Mouse (Mus musculus) heart, embryonic 15.5 days (tissue): ENCODE data around the gene Ntsr1. TPM values are rescaled to one million over a fixed set of nuclear protein-coding genes. Genes with fewer than 3 reads are reported as not detected.

Experiments
- ATAC-seq: fragments of 200-750 bp; cut with Nextera tagmentation; replicated peaks from 2 replicates; pipeline ENCODE4 v1.8.0; 2017; ENCODE audit warnings: low read depth, moderate TSS enrichment; ENCODE audit not compliant: insufficient number of reproducible peaks, insufficient read depth, low FRiP score
- H3K27ac ChIP-seq: fragments of 300-500 bp; sonication (generic); 2 replicates; pipeline ENCODE4 v1.5.1; 2015; ENCODE audit warnings: mild to moderate bottlenecking, inconsistent platforms
- H3K27me3 ChIP-seq: fragments of 300-500 bp; sonication (generic); 2 replicates; pipeline ENCODE4 v1.6.1; 2015; ENCODE audit warnings: inconsistent platforms
- H3K36me3 ChIP-seq: fragments of 300-500 bp; sonication (generic); 2 replicates; pipeline ENCODE4 v1.6.1; 2015; ENCODE audit warnings: mild to moderate bottlenecking, inconsistent platforms
- H3K4me1 ChIP-seq: fragments of 300-500 bp; sonication (generic); replicated peaks from 2 replicates; pipeline ENCODE4 v1.6.1; 2015; ENCODE audit warnings: inconsistent platforms
- H3K4me2 ChIP-seq: fragments of 300-500 bp; sonication (generic); 2 replicates; pipeline ENCODE4 v1.6.1; 2015; ENCODE audit warnings: inconsistent platforms, mild to moderate bottlenecking, moderate library complexity
- H3K4me3 ChIP-seq: fragments of 300-500 bp; sonication (generic); 2 replicates; pipeline ENCODE4 v1.5.1; 2015; ENCODE audit warnings: mild to moderate bottlenecking, inconsistent platforms
- H3K9ac ChIP-seq: fragments of 300-500 bp; sonication (generic); 2 replicates; pipeline ENCODE4 v1.6.1; 2015; ENCODE audit warnings: mild to moderate bottlenecking, inconsistent platforms
- H3K9me3 ChIP-seq: fragments of 300-500 bp; sonication (generic); replicated peaks from 2 replicates; pipeline ENCODE4 v1.6.1; 2016; ENCODE audit warnings: inconsistent platforms
- WGBS: fragments of 180-500 bp; shearing (Covaris S2); methylation state at CpG from one replicate; pipeline ENCODE4 v1.1.7; 2015; ENCODE audit warnings: mixed read lengths; 5-methylcytosine and 5-hydroxymethylcytosine counted together
- polyA plus RNA-seq: library from polyadenylated mRNA; unstranded; fragments of >200 nt; fragmentation: Nextera tagmentation; extraction: Ambion mirVana; gene quantifications from 2 replicates; pipeline ENCODE4 v1.2.1, GENCODE M21; 2015

The Ntsr1 gene
- polyA plus RNA-seq, 1 experiment from 2014 or later = 1.8 TPM

GRCm38 (mm10) chr2:180563296-180563695 is 63.5 kb downstream of the Ntsr1 start:
- ATAC-seq = no peak
- Histone ChIP-seq H3K9me3 (no peaks in the 10 kb centered on the region), H3K4me2 (no peak overlapping the region), H3K27ac (no peak overlapping the region), H3K9ac (no peak overlapping the region), H3K27me3 (no peaks in the 10 kb centered on the region), H3K4me3 (no peak overlapping the region), H3K4me1 (no peaks in the 10 kb centered on the region), H3K36me3 (no peaks in the 10 kb centered on the region)
- WGBS = 49% methylated on average over 6 of the region's 6 CpGs

DNA sequence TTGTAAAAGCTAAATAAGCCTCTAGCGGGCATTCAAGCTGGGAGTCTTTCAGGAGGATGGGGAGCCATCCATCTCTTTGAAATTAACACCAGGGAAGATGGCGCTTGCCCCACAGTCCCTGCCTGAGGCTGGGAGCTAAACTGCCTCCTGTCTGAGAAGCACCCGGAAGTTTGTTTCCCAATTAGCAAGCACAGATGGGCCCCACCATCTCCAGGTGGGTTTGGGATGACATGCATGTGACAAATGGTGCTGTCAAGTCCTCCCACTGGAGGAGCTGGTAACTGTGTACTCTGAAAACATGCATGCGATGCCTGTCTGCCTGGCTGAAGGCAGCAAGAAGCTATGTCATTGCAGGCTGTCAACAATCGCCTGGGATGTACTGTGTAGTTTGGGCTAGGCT is 64.1 kb downstream of the Ntsr1 start:
- H3K4me2 ChIP-seq = no peak overlapping the region
- H3K4me3 ChIP-seq = no peak overlapping the region
- H3K9me3 ChIP-seq = no peaks in the 10 kb centered on the region
- H3K4me1 ChIP-seq = peaks cover 3% of the 10 kb centered on the region
- no peaks in the 10 kb centered on the region for H3K27me3 ChIP-seq
- WGBS = 42% methylated on average over 5 of the region's 5 CpGs
- H3K27ac ChIP-seq = no peak overlapping the region
- H3K36me3 ChIP-seq = no peaks in the 10 kb centered on the region
- no peak overlapping the region for H3K9ac ChIP-seq
- no peak for ATAC-seq

DNA sequence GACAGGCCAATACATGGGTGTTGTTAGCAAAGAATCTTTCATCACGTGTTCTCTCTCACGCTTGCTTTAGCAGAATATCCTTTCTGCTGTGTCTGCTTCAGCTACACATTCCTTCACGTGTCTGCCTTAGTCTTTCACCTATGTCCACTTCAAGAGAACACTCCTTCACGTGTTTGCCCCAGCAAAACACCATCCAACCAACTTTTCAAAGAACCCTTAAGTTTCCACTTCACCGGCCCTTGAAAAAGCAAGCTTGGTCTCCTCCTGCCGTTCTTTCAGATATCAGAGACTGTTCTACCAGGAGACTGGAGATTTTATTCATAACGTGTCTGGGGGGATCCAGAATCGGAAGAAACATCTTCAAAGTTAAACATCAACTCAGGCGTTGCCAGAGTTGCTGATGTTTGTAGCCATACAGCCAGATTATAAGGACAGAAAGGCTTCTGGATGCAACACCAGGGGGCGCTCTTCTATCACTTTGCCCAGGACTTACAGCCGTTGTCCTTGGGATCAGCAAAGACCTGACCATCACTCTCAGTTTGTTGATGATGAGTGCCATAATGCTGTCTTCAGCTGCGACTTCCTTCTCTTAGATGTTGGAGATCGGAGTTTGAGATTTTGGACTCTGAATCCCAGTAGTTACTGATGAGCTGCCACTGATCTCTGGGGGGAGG is 66.6 kb downstream of the Ntsr1 start:
- no peak for ATAC-seq
- no peaks in the 10 kb centered on the region for H3K9me3 ChIP-seq

GRCm38 (mm10) chr2:180569028-180569643 is 69.4 kb downstream of the Ntsr1 start:
- H3K27ac ChIP-seq = peak overlapping the region; percentile 31; the same call in 1 of the 2 replicates
- H3K4me1 ChIP-seq = peaks cover 14% of the 10 kb centered on the region
- no peak overlapping the region for H3K9ac ChIP-seq
- no peaks in the 10 kb centered on the region for H3K36me3 ChIP-seq
- peak; percentile 64; the same call in 1 of the 2 replicates for ATAC-seq
- peaks cover 11% of the 10 kb centered on the region; the same call in 1 of the 2 replicates for H3K27me3 ChIP-seq
- no peak overlapping the region for H3K4me3 ChIP-seq
- WGBS = 11% methylated on average over 3 of the region's 3 CpGs
- no peaks in the 10 kb centered on the region for H3K9me3 ChIP-seq
- H3K4me2 ChIP-seq = no peak overlapping the region

More for the DNA sequence above, 66.6 kb downstream of the Ntsr1 start:
- H3K4me2 ChIP-seq = no peak overlapping the region
- H3K9ac ChIP-seq = no peak overlapping the region
- peaks cover 14% of the 10 kb centered on the region for H3K4me1 ChIP-seq
- 34% methylated on average over 13 of the region's 13 CpGs for WGBS
- no peak overlapping the region for H3K27ac ChIP-seq
- no peak overlapping the region for H3K4me3 ChIP-seq
- peaks cover 11% of the 10 kb centered on the region; the same call in 1 of the 2 replicates for H3K27me3 ChIP-seq
- no peaks in the 10 kb centered on the region for H3K36me3 ChIP-seq

DNA sequence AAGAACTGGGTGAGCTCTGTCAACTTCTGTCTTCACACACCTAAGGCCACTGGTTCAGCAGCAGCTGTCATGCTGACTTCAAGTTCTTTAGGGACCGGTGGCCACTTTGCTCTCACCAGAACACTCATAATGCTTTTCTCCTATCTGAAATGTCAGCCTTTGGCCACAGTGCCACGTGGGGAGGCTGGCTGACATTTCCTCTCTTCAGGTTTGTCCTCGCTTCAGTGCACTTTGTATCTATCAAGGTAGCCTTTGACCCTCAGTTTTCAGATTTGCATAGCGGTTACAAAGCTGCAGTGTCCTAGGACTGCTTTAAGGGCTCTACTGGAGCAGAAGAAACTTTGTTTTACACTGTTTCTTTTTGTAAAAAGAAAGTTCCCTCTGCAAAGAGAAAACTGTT is 76.7 kb downstream of the Ntsr1 start:
- Histone ChIP-seq H3K36me3 (no peaks in the 10 kb centered on the region), H3K4me3 (no peak overlapping the region), H3K27me3 (peaks cover 8% of the 10 kb centered on the region; the same call in 1 of the 2 replicates), H3K27ac (no peak overlapping the region), H3K9me3 (no peaks in the 10 kb centered on the region), H3K9ac (no peak overlapping the region), H3K4me1 (no peaks in the 10 kb centered on the region; the same call in 1 of the 2 replicates), H3K4me2 (no peak overlapping the region)
- ATAC-seq = no peak
- WGBS = 43% methylated on average over 4 of the region's 4 CpGs

- Histone ChIP-seq H3K4me3 (no peak overlapping the region), H3K4me2 (no peak overlapping the region)
- 5% methylated on average over 3 of the region's 3 CpGs for WGBS
Measured at GRCm38 (mm10) chr2:180578686-180579085, 78.9 kb downstream of the Ntsr1 start.

GRCm38 (mm10) chr2:180581002-180581401 is 81.2 kb downstream of the Ntsr1 start, which contains the start of gene Mrgbp:
TSS of gene Mrgbp (plus strand) at chr2:180581304.
- Histone ChIP-seq H3K4me1 (peaks cover 18% of the 10 kb centered on the region), H3K27ac (no peak within 1 kb of the TSS), H3K4me3 (no peak within 1 kb of the TSS), H3K27me3 (peaks cover 8% of the 10 kb centered on the region; the same call in 1 of the 2 replicates), H3K9me3 (no peaks in the 10 kb centered on the region), H3K4me2 (no peak within 1 kb of the TSS), H3K9ac (no peak within 1 kb of the TSS), H3K36me3 (peaks cover 14% of the 10 kb centered on the region)
- ATAC-seq = no peak
- 66% methylated on average over 3 of the region's 3 CpGs for WGBS

More at GRCm38 (mm10) chr2:180578686-180579085, 78.9 kb downstream of the Ntsr1 start:
- Histone ChIP-seq H3K27ac (no peak overlapping the region), H3K4me1 (peaks cover 10% of the 10 kb centered on the region), H3K9ac (no peak overlapping the region), H3K9me3 (no peaks in the 10 kb centered on the region), H3K27me3 (peaks cover 8% of the 10 kb centered on the region; the same call in 1 of the 2 replicates), H3K36me3 (no peaks in the 10 kb centered on the region)
- no peak for ATAC-seq

GRCm38 (mm10) chr2:180582481-180583153 is 82.8 kb downstream of the Ntsr1 start:
- peaks cover 21% of the 10 kb centered on the region for H3K36me3 ChIP-seq
- under 1% methylated on average over 55 of the region's 57 CpGs for WGBS
- peak overlapping the region; percentile 90 for H3K9ac ChIP-seq
- H3K4me3 ChIP-seq = peak overlapping the region; percentile 80
- H3K4me1 ChIP-seq = peaks cover 18% of the 10 kb centered on the region
- no peaks in the 10 kb centered on the region for H3K9me3 ChIP-seq
- peak; percentile 77 for ATAC-seq
- peak overlapping the region; percentile 75 for H3K27ac ChIP-seq
- H3K27me3 ChIP-seq = peaks cover 8% of the 10 kb centered on the region; the same call in 1 of the 2 replicates
- H3K4me2 ChIP-seq = peak overlapping the region; percentile 81

DNA sequence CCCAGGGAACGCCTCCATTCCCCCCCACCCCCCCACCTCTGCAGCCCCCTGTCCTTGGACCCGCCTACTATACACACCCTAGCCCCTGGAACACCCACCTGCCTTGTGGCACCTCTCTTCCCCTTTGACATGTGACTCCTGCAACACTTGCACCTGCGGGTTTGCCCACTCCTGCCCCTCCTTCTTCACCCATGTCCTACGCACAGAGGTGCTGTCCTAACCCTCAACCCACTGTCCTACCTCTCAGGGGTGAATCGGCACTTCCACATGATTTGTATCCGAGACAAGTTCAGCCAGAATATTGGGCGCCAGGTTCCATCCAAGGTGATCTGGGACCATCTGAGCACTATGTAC is 83.4 kb downstream of the Ntsr1 start:
- H3K4me1 ChIP-seq = peaks cover 18% of the 10 kb centered on the region
- H3K36me3 ChIP-seq = peaks cover 21% of the 10 kb centered on the region
- no peak overlapping the region for H3K27ac ChIP-seq
- 24% methylated on average over 7 of the region's 7 CpGs for WGBS
- peaks cover 8% of the 10 kb centered on the region; the same call in 1 of the 2 replicates for H3K27me3 ChIP-seq
- H3K9me3 ChIP-seq = no peaks in the 10 kb centered on the region
- H3K4me2 ChIP-seq = peak overlapping the region; percentile 81
- H3K9ac ChIP-seq = peak overlapping the region; percentile 90
- ATAC-seq = no peak; the same call in 1 of the 2 replicates
- H3K4me3 ChIP-seq = peak overlapping the region; percentile 80

DNA sequence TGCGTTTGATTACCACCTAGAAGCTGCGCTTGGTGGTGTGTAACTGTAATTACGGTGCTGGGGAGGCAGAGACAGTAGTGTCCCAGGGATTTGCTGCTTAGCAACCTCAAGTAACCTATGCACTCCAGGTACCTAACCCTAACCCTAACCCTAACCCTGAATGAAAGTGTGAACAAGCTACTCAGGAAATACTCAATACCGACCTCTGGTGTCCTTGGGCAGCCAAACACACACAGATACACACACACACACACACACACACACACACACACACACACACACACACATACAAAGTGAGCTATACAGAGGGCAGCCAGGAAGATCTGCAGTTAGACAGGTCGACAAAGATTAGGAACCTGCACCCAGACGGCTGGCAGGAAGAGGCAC is 89.0 kb downstream of the Ntsr1 start:
- peaks cover 49% of the 10 kb centered on the region for H3K36me3 ChIP-seq
- 45% methylated on average over 6 of the region's 6 CpGs for WGBS
- H3K4me1 ChIP-seq = peaks cover 17% of the 10 kb centered on the region
- ATAC-seq = peak; percentile 8; the same call in 1 of the 2 replicates
- no peaks in the 10 kb centered on the region for H3K9me3 ChIP-seq
- H3K27me3 ChIP-seq = no peaks in the 10 kb centered on the region
- peak overlapping the region; percentile 93 for H3K27ac ChIP-seq
- peak overlapping the region; percentile 85 for H3K4me2 ChIP-seq
- peak overlapping the region; percentile 98 for H3K9ac ChIP-seq
- H3K4me3 ChIP-seq = peak overlapping the region; percentile 99

DNA sequence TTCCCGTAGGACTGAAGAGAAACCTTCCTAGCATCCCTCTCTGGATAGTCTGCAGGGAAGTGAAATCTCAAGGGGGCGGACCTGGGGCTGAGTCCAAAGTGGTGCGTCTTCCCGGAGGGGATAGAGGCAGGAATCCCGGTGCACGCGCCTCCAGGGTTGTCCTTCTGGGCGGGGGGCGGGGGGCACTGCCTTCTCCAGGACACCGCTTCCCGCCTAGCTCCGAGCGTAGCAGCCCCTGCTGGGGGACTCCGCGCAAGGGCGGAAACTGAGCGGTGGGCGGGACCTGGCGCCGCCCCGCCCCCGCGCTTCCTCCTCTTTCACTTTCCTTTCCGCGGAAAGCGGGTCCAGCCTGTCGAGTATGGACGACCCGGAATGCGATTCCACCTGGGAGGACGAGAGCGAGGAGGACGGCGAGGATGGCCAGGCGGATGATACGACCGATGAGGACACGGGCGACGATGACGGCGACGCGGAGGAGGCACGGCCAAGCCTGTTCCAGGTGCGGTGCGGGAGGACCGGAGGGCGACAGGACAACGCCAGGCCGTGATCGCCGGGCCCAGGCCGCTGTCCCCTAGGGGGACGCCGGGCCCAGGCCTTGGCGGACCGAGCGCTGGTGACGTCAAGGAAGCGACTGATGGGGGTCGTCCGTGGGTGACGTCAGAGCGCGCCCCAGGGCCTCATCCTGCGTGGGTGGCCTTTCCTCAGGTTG is 89.5 kb downstream of the Ntsr1 start, which contains the start of gene Ogfr:
Gene Ogfr (plus strand): TSS at position 123 of the 709 bp plus-strand sequence.
- Histone ChIP-seq H3K36me3 (peaks cover 54% of the 10 kb centered on the region), H3K4me2 (peak within 1 kb of the TSS; percentile 85), H3K27me3 (no peaks in the 10 kb centered on the region), H3K4me3 (peak within 1 kb of the TSS; percentile 99), H3K9me3 (no peaks in the 10 kb centered on the region), H3K4me1 (peaks cover 13% of the 10 kb centered on the region), H3K27ac (peak within 1 kb of the TSS; percentile 93), H3K9ac (peak within 1 kb of the TSS; percentile 98)
- WGBS = under 1% methylated on average over 63 of the region's 67 CpGs
- peak; percentile 90 for ATAC-seq
